Mouse (Mus musculus) large intestine, adult 2 months (tissue): Measurements from ENCODE around the gene Defb39. TPM values are rescaled to one million over a fixed set of nuclear protein-coding genes. Genes with fewer than 3 reads are reported as not detected.

Source experiments
- DNase-seq: peaks from one replicate; pipeline ENCODE4 v3.0.0-alpha.2; 2012; ENCODE audit warnings: low read depth, low spot score
- WGBS: fragments of 180-500 bp; shearing (Covaris S2); methylation state at CpG from one replicate; pipeline ENCODE4 v1.1.7; 2018; 5-methylcytosine and 5-hydroxymethylcytosine counted together
- polyA plus RNA-seq: library from polyadenylated mRNA; depleted of rRNA; stranded (reverse); fragments of >200 nt; gene quantifications from 2 replicates; pipeline ENCODE4 v1.2.3, GENCODE M21; 2012; rRNA removed

Gene Defb39
- polyA plus RNA-seq: not detected in 2 replicates

- DNase-seq: no peak
- 74% methylated on average over 1 of the region's 1 CpGs for WGBS
Observed at GRCm38 (mm10) chr8:19064710-19065109, at the start of gene Defb39. Gene Defb39 (minus strand): TSS chr8:19064810.

- 35% methylated on average over 2 of the region's 2 CpGs for WGBS
- DNase-seq: no peak
Observed at GRCm38 (mm10) chr8:19066013-19066412, 1.4 kb upstream of the Defb39 start.

- DNase-seq: no peak
Observed at GRCm38 (mm10) chr8:19062891-19063290, 1.7 kb downstream of the Defb39 start.

GRCm38 (mm10) chr8:19045242-19045641 is 19.4 kb downstream of the Defb39 start:
- 93% methylated on average over 14 of the region's 14 CpGs for WGBS
- DNase-seq: no peak

GRCm38 (mm10) chr8:19026466-19026865 is 38.1 kb downstream of the Defb39 start, which contains the start of gene Defb38:
Gene Defb38 (minus strand): TSS chr8:19026566.
- WGBS: 95% methylated on average over 1 of the region's 1 CpGs
- no peak for DNase-seq

Other genes with a start within 250 kb of the Defb39 start
- not detected in 2 replicates for gene Defb40, start 86.6 kb downstream of the Defb39 start, polyA plus RNA-seq
- gene Defb37, start 73.8 kb downstream of the Defb39 start, polyA plus RNA-seq: 0.64 and 4.2 TPM in 2 replicates
- not detected in 2 replicates for gene Defb38, start 38.2 kb downstream of the Defb39 start, polyA plus RNA-seq
- gene Defb12, start 50.0 kb upstream of the Defb39 start, polyA plus RNA-seq: not detected in 2 replicates
- not detected in 2 replicates for gene Defb34, start 58.9 kb upstream of the Defb39 start, polyA plus RNA-seq
- not detected in 2 replicates for gene Gm45826, start 76.0 kb upstream of the Defb39 start, polyA plus RNA-seq
- gene Defb14, start 129.5 kb upstream of the Defb39 start, polyA plus RNA-seq: not detected in 2 replicates
- gene Defb4, start 133.9 kb upstream of the Defb39 start, polyA plus RNA-seq: not detected in 2 replicates
- gene Defb6, start 160.7 kb upstream of the Defb39 start, polyA plus RNA-seq: not detected in 2 replicates
- gene Defb46, start 175.1 kb upstream of the Defb39 start, polyA plus RNA-seq: not detected in 2 replicates
- gene Defb5, start 182.8 kb upstream of the Defb39 start, polyA plus RNA-seq: not detected in 2 replicates
- not detected in 2 replicates for gene Defb3, start 228.6 kb upstream of the Defb39 start, polyA plus RNA-seq